ENCODE assay signal across 8 mouse cellular contexts in the genomic region with DNA sequence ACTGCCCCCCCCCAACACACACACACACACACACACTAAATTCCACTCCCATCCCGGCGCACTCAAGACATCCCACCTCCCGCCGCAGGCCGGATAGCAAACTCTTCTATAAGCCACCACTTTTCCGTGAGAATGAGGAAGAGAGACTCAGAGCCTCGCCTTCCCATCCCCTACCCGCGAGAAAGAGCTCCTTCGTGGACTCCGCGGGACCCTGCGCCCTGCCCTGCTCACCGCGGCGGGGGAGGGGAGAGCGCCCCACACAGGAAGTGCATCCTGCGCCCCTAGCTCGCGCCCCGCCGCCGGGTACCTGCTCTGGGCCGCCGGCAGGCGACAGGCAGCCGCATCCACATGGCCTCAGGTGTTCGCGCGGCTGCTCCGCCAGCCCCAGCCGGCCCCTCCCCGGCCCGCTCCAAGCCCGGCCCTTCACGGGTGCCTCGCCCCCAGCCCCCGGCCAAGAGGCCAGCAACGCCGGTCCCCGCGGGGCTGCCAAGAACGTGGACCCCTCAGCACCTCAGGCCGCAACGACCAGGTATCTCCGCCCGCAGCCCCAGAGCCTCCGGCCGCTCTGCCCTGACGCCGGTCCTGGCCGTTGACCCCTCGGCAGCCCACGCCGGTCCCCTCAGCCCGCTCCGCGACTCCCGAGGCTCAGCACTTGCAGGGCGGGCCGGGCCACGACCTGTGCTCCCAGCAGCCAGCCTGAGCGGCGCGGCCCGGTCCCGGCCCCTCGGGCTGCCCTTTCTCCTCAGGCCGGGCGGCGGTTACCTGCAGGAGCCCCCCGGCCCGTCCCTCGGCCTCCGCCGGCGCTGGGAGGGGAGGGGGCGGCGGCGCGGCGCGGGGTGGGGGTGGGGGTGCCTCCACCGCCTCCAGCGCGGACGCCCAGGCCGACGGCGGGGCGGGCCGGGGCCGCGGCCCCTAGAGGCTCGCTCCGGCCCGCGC.
DNase-seq lines count a peak whose midpoint lies in the region; ATAC-seq and TF ChIP-seq lines count a peak whose summit lies in the region.

No protein-coding gene starts in this region.

- peak overlapping the region; percentile 95 for H3K4me3 ChIP-seq in bone marrow, adult 2 months (replicated peaks; ENCODE audit: control insufficient read depth, low read depth, low read length)
- peak overlapping the region; percentile 100 for H3K4me3 ChIP-seq in hindbrain, embryonic 12.5 days
- H3K4me3 ChIP-seq in midbrain, embryonic 15.5 days: peak overlapping the region; percentile 99

- H3K9ac ChIP-seq in hindbrain, embryonic 12.5 days: peak overlapping the region; percentile 97
- peak overlapping the region; percentile 87 for H3K9ac ChIP-seq in midbrain, embryonic 15.5 days

- H3K27ac ChIP-seq in bone marrow, adult 2 months (ENCODE audit: control insufficient read depth, insufficient read depth, low read depth, low read length, poor library complexity): peak overlapping the region; percentile 93
- H3K27ac ChIP-seq in hindbrain, embryonic 12.5 days: peak overlapping the region; percentile 98
- peak overlapping the region; percentile 94 for H3K27ac ChIP-seq in midbrain, embryonic 15.5 days

- WGBS in bone marrow, adult 2 months: under 1% methylated on average over 94 of the region's 98 CpGs
- WGBS in hindbrain, embryonic 12.5 days: under 1% methylated on average over 65 of the region's 98 CpGs
- WGBS in midbrain, embryonic 15.5 days: under 1% methylated on average over 82 of the region's 98 CpGs

- ATAC-seq in erythroid progenitor cell, adult 5-6 weeks (replicated peaks; ENCODE audit: low FRiP score, poor library complexity, severe bottlenecking): peak; percentile 48
- ATAC-seq in hindbrain, embryonic 12.5 days (ENCODE audit: low FRiP score): peak; percentile 44
- ATAC-seq in midbrain, embryonic 15.5 days (replicated peaks): peak; percentile 74

- no peak for TF ChIP-seq CTCF in bone marrow, adult 2 months (IDR thresholded peaks at IDR 0.05; ENCODE audit: control insufficient read depth, insufficient read depth, low read length)

- no peak for TF ChIP-seq POLR2A in bone marrow, adult 2 months (IDR thresholded peaks at IDR 0.05; ENCODE audit: borderline replicate concordance, control insufficient read depth, low read depth, low read length)

- DNase-seq in adrenal gland, adult (ENCODE audit: inconsistent age in 2 of 2, low spot score in 1 of 2): peak; percentile 49 to 75
- no peak for DNase-seq in adrenal gland, adult 8-10 months
- DNase-seq in liver: peak; percentile 69
- DNase-seq in testis, postnatal 10 days (ENCODE audit: low spot score): peak; percentile 72

- H3K9me3 ChIP-seq in hindbrain, embryonic 12.5 days (replicated peaks): no peaks in the 10 kb centered on the region
- H3K9me3 ChIP-seq in midbrain, embryonic 15.5 days: no peaks in the 10 kb centered on the region

- H3K36me3 ChIP-seq in hindbrain, embryonic 12.5 days: no peaks in the 10 kb centered on the region
- H3K36me3 ChIP-seq in midbrain, embryonic 15.5 days (replicated peaks): no peaks in the 10 kb centered on the region

- H3K27me3 ChIP-seq in hindbrain, embryonic 12.5 days: 0 out of 2 replicates have a peak, but pooled peaks cover 5% of the 10 kb centered on the region
- H3K27me3 ChIP-seq in midbrain, embryonic 15.5 days (replicated peaks): no peaks in the 10 kb centered on the region

- H3K4me1 ChIP-seq in bone marrow, adult 2 months (ENCODE audit: control insufficient read depth, insufficient read depth, low read length): peaks cover 2% of the 10 kb centered on the region; the same call in 1 of the 2 replicates
- H3K4me1 ChIP-seq in hindbrain, embryonic 12.5 days: peaks cover 51% of the 10 kb centered on the region
- H3K4me1 ChIP-seq in midbrain, embryonic 15.5 days: peaks cover 63% of the 10 kb centered on the region

- H3K4me2 ChIP-seq in hindbrain, embryonic 12.5 days (replicated peaks): peak overlapping the region; percentile 96
- peak overlapping the region; percentile 88 for H3K4me2 ChIP-seq in midbrain, embryonic 15.5 days
